ENCODE assay signal across 16 mouse cellular contexts in genomic region chr17:5529552-5529951, GRCm38 (mm10). TPM values are rescaled to one million over a fixed set of nuclear protein-coding genes. Genes with fewer than 3 reads are reported as not detected.
A peak's percentile ranks its signal among the peaks of the same experiment; 100 is the strongest.
DNase-seq lines count a peak whose midpoint lies in the region.
"Had no signal": no experiment of that assay in that cellular context is flagged by ENCODE, and none has a peak within 500 bp of the region (broad histone marks: within the 10 kb centered on the region; RNA-seq: fewer than 3 reads in every experiment).

No protein-coding gene starts in this region.

- intact Hi-C loops in heart, postnatal 14 days (cut with DNase I) = no loop called here

- peak; percentile 58 to 74 for DNase-seq in layer of hippocampus, adult 18-20 months (ENCODE audit: low spot score in 2 of 2)
- no peak for DNase-seq in layer of hippocampus, postnatal 25 days (ENCODE audit: extremely low spot score in 1 of 2, low spot score in 1 of 2)
- peak; percentile 58 to 62 for DNase-seq in layer of hippocampus, adult 8-10 months (ENCODE audit: low spot score in 2 of 2)
- peak; percentile 62 to 78 for DNase-seq in left cerebral cortex, adult 9 months (ENCODE audit: low spot score in 2 of 2)
- peak; percentile 69 for DNase-seq in right cerebral cortex, postnatal 25 days
- DNase-seq in heart, postnatal 14 days = no peak
- DNase-seq in gastrocnemius, postnatal 10 days = no peak
- DNase-seq: adrenal gland, postnatal 36 days; cerebellum, adult 2 months; gastrocnemius, postnatal 25 days; heart, postnatal 10 days; kidney, adult 8-10 months; kidney, postnatal 14 days; lung, adult 2 months; midbrain, embryonic 14.5 days; thymus, postnatal 25 days had no signal

RNA-seq across cellular contexts. Expression of gene Zdhhc14, which starts 37.2 kb away (rescaled TPM):
- total RNA-seq in layer of hippocampus, adult 18-20 months (2021) = 10 to 100 TPM; 44.7 to 49.7 TPM
- total RNA-seq in layer of hippocampus, postnatal 25 days (2021) = 10 to 100 TPM; 47.2 to 49.3 TPM
- total RNA-seq in layer of hippocampus, adult 8-10 months (2022) = 10 to 100 TPM; 34.6 to 44.3 (median 41.9) TPM
- 1 to 10 TPM; 4.1 to 4.4 TPM for total RNA-seq in heart, postnatal 14 days (2021)
- 1 to 10 TPM; 2.8 to 4.0 TPM for total RNA-seq in gastrocnemius, postnatal 10 days (2021)

Comparison
In these comparisons a context has a peak if more than half of its experiments do, and no peak if none do; other contexts are left out.
1. DNase-seq: peak in layer of hippocampus, adult 18-20 months (2 of 2), layer of hippocampus, adult 8-10 months (2 of 2), left cerebral cortex, adult 9 months (2 of 2) and right cerebral cortex, postnatal 25 days (single experiment); none in layer of hippocampus, postnatal 25 days (0 of 2), heart, postnatal 14 days (0 of 2) and gastrocnemius, postnatal 10 days (single experiment).
2. RNA of gene Zdhhc14, which starts 37.2 kb away (total RNA-seq): 44.7 to 49.7 TPM in layer of hippocampus, adult 18-20 months, 47.2 to 49.3 TPM in layer of hippocampus, postnatal 25 days and 34.6 to 44.3 TPM in layer of hippocampus, adult 8-10 months; 4.1 to 4.4 TPM in heart, postnatal 14 days and 2.8 to 4.0 TPM in gastrocnemius, postnatal 10 days; every median in the first group is over 4 times any median in the second.